Mouse (Mus musculus) neural tube, embryonic 15.5 days (tissue): Measurements from ENCODE around the gene Tekt2. TPM values are rescaled to one million over a fixed set of nuclear protein-coding genes. Genes with fewer than 3 reads are reported as not detected.

ENCODE experiments used
- ATAC-seq: fragments of 200-750 bp; cut with Nextera tagmentation; 2 replicates; pipeline ENCODE4 v1.8.0; 2017; ENCODE audit warnings: mild to moderate bottlenecking, moderate TSS enrichment, moderate library complexity; ENCODE audit not compliant: low FRiP score
- H3K27ac ChIP-seq: fragments of 300-500 bp; sonication (generic); replicated peaks from 2 replicates; pipeline ENCODE4 v1.5.1; 2015; ENCODE audit warnings: mild to moderate bottlenecking, inconsistent platforms
- H3K27me3 ChIP-seq: fragments of 300-500 bp; sonication (generic); replicated peaks from 2 replicates; pipeline ENCODE4 v1.6.1; 2015; ENCODE audit warnings: inconsistent platforms
- H3K36me3 ChIP-seq: fragments of 300-500 bp; sonication (generic); 2 replicates; pipeline ENCODE4 v1.6.1; 2015; ENCODE audit warnings: inconsistent platforms
- H3K4me1 ChIP-seq: fragments of 300-500 bp; sonication (generic); 2 replicates; pipeline ENCODE4 v1.6.1; 2015; ENCODE audit warnings: inconsistent platforms
- H3K4me2 ChIP-seq: fragments of 300-500 bp; sonication (generic); 2 replicates; pipeline ENCODE4 v1.6.1; 2015; ENCODE audit warnings: inconsistent platforms, mild to moderate bottlenecking, moderate library complexity
- H3K4me3 ChIP-seq: fragments of 300-500 bp; sonication (generic); replicated peaks from 2 replicates; pipeline ENCODE4 v1.5.1; 2015; ENCODE audit warnings: mild to moderate bottlenecking, inconsistent platforms
- H3K9ac ChIP-seq: fragments of 300-500 bp; sonication (generic); replicated peaks from 2 replicates; pipeline ENCODE4 v1.6.1; 2015; ENCODE audit warnings: mild to moderate bottlenecking, inconsistent platforms
- H3K9me3 ChIP-seq: fragments of 300-500 bp; sonication (generic); replicated peaks from 2 replicates; pipeline ENCODE4 v1.6.1; 2016; ENCODE audit warnings: inconsistent platforms
- WGBS: fragments of 180-500 bp; shearing (Covaris S2); methylation state at CpG from one replicate; pipeline ENCODE4 v1.1.7; 2015; ENCODE audit warnings: mixed read lengths; 5-methylcytosine and 5-hydroxymethylcytosine counted together
- polyA plus RNA-seq: library from polyadenylated mRNA; unstranded; fragments of >200 nt; fragmentation: Nextera tagmentation; extraction: Ambion mirVana; gene quantifications from 2 replicates; pipeline ENCODE4 v1.2.1, GENCODE M21; 2015

Tekt2 gene
- 8.3 and 9.2 TPM in 2 replicates for polyA plus RNA-seq

- H3K27ac ChIP-seq: no peak within 1 kb of the TSS
- H3K27me3 ChIP-seq: peaks cover 23% of the 10 kb centered on the region
- no peaks in the 10 kb centered on the region for H3K36me3 ChIP-seq
- ATAC-seq: no peak
- peaks cover 24% of the 10 kb centered on the region for H3K4me1 ChIP-seq
- no peak within 1 kb of the TSS for H3K9ac ChIP-seq
- H3K4me3 ChIP-seq: peak within 1 kb of the TSS; percentile 12; the same call in 1 of the 2 replicates
- 11% methylated on average over 23 of the region's 23 CpGs for WGBS
- H3K9me3 ChIP-seq: no peaks in the 10 kb centered on the region
- peak within 1 kb of the TSS; percentile 46 for H3K4me2 ChIP-seq
Measured at GRCm38 (mm10) chr4:126325281-126325861, at the start of gene Tekt2. Tekt2 (minus strand) TSS chr4:126325688.

DNA sequence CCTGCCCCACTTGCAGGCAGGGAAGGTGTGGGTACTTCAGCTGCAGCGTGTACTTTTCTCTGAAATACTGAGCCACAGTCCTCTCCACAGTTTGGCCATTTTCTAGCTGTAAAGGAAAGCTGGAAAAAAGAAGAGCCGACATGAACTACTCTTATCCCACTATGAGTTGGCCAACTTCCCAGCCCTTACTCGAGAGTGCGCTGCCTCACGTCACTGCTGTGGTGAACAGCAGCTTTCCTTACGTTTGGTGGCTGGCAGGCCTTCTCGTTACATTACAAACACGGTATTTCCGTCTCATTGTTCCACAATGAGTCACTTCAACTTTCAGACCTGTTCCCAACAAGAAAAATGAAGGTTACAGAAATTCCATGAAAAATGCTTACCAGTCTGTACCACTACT is 46.0 kb upstream of the Tekt2 start:
- ATAC-seq: no peak
- 86% methylated on average over 9 of the region's 9 CpGs for WGBS

GRCm38 (mm10) chr4:126360069-126360468 is 34.6 kb upstream of the Tekt2 start:
- no peaks in the 10 kb centered on the region for H3K4me1 ChIP-seq
- peaks cover 37% of the 10 kb centered on the region for H3K36me3 ChIP-seq
- ATAC-seq: no peak
- H3K4me3 ChIP-seq: no peak overlapping the region
- H3K4me2 ChIP-seq: no peak overlapping the region
- H3K9me3 ChIP-seq: no peaks in the 10 kb centered on the region
- H3K9ac ChIP-seq: no peak overlapping the region
- H3K27me3 ChIP-seq: no peaks in the 10 kb centered on the region
- H3K27ac ChIP-seq: no peak overlapping the region
- WGBS: 94% methylated on average over 1 of the region's 1 CpGs

More for the DNA sequence above, 46.0 kb upstream of the Tekt2 start:
- H3K4me2 ChIP-seq: no peak overlapping the region
- H3K36me3 ChIP-seq: peaks cover 22% of the 10 kb centered on the region
- H3K9me3 ChIP-seq: no peaks in the 10 kb centered on the region
- no peak overlapping the region for H3K9ac ChIP-seq
- H3K4me1 ChIP-seq: no peaks in the 10 kb centered on the region
- H3K27ac ChIP-seq: no peak overlapping the region
- no peak overlapping the region for H3K4me3 ChIP-seq
- no peaks in the 10 kb centered on the region for H3K27me3 ChIP-seq

- Histone ChIP-seq H3K27ac (no peak overlapping the region), H3K4me3 (no peak overlapping the region), H3K9ac (no peak overlapping the region), H3K4me2 (no peak overlapping the region), H3K9me3 (no peaks in the 10 kb centered on the region), H3K36me3 (peaks cover 24% of the 10 kb centered on the region), H3K27me3 (no peaks in the 10 kb centered on the region), H3K4me1 (no peaks in the 10 kb centered on the region)
- 85% methylated on average over 4 of the region's 4 CpGs for WGBS
- no peak for ATAC-seq
Measured at GRCm38 (mm10) chr4:126343451-126343850, 18.0 kb upstream of the Tekt2 start.

GRCm38 (mm10) chr4:126339461-126339860 is 14.0 kb upstream of the Tekt2 start:
- Histone ChIP-seq H3K27me3 (no peaks in the 10 kb centered on the region), H3K4me2 (no peak overlapping the region), H3K9ac (no peak overlapping the region), H3K9me3 (no peaks in the 10 kb centered on the region), H3K36me3 (peaks cover 2% of the 10 kb centered on the region), H3K27ac (no peak overlapping the region), H3K4me3 (no peak overlapping the region), H3K4me1 (no peaks in the 10 kb centered on the region)
- ATAC-seq: no peak
- WGBS: 50% methylated on average over 4 of the region's 4 CpGs

DNA sequence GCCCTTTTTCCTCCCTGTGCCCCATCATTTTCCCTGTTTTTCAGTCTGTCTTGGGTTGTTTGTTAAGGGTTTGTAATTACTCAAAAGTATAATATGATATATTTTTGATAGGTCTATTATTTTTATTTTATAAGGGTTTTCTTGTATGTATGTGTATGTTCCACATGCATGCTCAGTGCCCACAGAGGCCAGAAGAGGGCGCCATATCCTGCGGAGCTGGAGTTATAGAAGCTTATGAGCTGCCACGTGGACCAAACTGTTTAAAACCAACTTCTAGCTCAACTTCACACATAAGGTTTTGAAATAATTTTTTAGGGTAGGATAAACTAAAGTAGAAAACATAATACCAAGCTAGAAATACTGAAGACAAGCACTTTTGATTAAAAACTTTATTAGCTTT is 6.9 kb upstream of the Tekt2 start:
- 48% methylated on average over 3 of the region's 3 CpGs for WGBS
- Histone ChIP-seq H3K9me3 (no peaks in the 10 kb centered on the region), H3K36me3 (0 out of 2 replicates have a peak, but pooled peaks cover 4% of the 10 kb centered on the region), H3K4me2 (no peak overlapping the region), H3K4me1 (no peaks in the 10 kb centered on the region), H3K27me3 (no peaks in the 10 kb centered on the region), H3K27ac (no peak overlapping the region), H3K4me3 (no peak overlapping the region), H3K9ac (no peak overlapping the region)
- ATAC-seq: no peak

- ATAC-seq: no peak
- no peak overlapping the region for H3K4me2 ChIP-seq
- H3K9me3 ChIP-seq: no peaks in the 10 kb centered on the region
- H3K36me3 ChIP-seq: 0 out of 2 replicates have a peak, but pooled peaks cover 4% of the 10 kb centered on the region
- WGBS: 80% methylated on average over 1 of the region's 1 CpGs
- H3K4me3 ChIP-seq: no peak overlapping the region
- H3K27ac ChIP-seq: no peak overlapping the region
- H3K4me1 ChIP-seq: no peaks in the 10 kb centered on the region
- H3K27me3 ChIP-seq: no peaks in the 10 kb centered on the region
- no peak overlapping the region for H3K9ac ChIP-seq
Measured at GRCm38 (mm10) chr4:126331751-126332150, 6.3 kb upstream of the Tekt2 start.

- no peak for ATAC-seq
- H3K4me2 ChIP-seq: no peak overlapping the region
- WGBS: 94% methylated on average over 4 of the region's 4 CpGs
Measured at GRCm38 (mm10) chr4:126330295-126330694, 4.8 kb upstream of the Tekt2 start.

DNA sequence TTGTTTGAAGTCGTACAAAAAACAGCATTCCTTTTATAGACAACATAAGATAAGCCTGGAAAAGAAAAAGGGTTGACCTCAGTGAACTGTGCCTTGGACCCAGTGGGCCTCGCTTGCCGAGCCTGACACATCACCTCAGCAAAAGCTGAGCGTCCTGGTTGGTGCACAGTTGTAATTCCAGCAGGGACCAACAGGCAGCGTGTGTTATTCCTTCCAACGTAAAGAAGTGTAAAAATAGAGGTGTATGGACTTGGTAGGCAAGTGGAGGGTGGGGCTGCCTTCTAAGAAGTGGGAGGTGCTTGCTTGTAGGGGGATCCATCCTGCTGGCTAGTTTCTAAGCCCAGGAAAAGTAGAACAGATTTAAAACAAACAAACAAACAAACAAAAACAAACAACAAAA is 548 bp upstream of the Tekt2 start:
- no peaks in the 10 kb centered on the region for H3K9me3 ChIP-seq
- H3K4me2 ChIP-seq: no peak overlapping the region
- 28% methylated on average over 6 of the region's 6 CpGs for WGBS
- no peak overlapping the region for H3K9ac ChIP-seq
- peaks cover 18% of the 10 kb centered on the region for H3K4me1 ChIP-seq
- no peak for ATAC-seq
- H3K27ac ChIP-seq: no peak overlapping the region
- no peaks in the 10 kb centered on the region for H3K36me3 ChIP-seq
- no peak overlapping the region for H3K4me3 ChIP-seq
- peaks cover 23% of the 10 kb centered on the region for H3K27me3 ChIP-seq

More at GRCm38 (mm10) chr4:126330295-126330694, 4.8 kb upstream of the Tekt2 start:
- H3K4me1 ChIP-seq: peaks cover 4% of the 10 kb centered on the region
- no peak overlapping the region for H3K4me3 ChIP-seq
- H3K9me3 ChIP-seq: no peaks in the 10 kb centered on the region
- no peak overlapping the region for H3K27ac ChIP-seq
- H3K36me3 ChIP-seq: 0 out of 2 replicates have a peak, but pooled peaks cover 4% of the 10 kb centered on the region
- peaks cover 3% of the 10 kb centered on the region; the same call in 1 of the 2 replicates for H3K27me3 ChIP-seq
- H3K9ac ChIP-seq: no peak overlapping the region

- Histone ChIP-seq H3K9ac (no peak overlapping the region), H3K4me3 (no peak overlapping the region), H3K36me3 (peaks cover under 1% of the 10 kb centered on the region; the same call in 1 of the 2 replicates), H3K4me1 (peaks cover 29% of the 10 kb centered on the region), H3K9me3 (no peaks in the 10 kb centered on the region), H3K27me3 (peaks cover 23% of the 10 kb centered on the region), H3K4me2 (peak overlapping the region; percentile 46), H3K27ac (no peak overlapping the region)
- no peak for ATAC-seq
- WGBS: 28% methylated on average over 13 of the region's 13 CpGs
Measured at GRCm38 (mm10) chr4:126324861-126325260, 627 bp downstream of the Tekt2 start.

DNA sequence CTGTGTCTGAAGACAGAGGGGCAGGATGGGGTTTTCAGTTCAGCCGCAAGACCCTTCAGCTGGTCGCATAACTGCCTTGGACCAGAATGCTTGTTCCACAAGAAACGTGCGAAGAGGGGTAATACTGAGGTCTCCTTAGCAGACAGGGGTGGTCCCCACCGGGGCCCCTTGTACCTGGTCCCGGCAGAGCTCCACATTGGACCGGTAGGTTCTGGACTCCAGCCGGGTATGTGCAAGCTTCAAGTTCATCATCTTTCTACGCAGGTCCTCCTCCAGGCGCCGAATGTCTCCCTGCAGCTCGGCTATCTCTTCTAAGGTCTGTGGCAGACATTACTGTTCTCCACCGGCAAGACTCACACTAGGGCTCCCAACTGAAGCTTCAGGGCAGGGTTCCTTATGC is 2.8 kb downstream of the Tekt2 start:
- H3K36me3 ChIP-seq: peaks cover 10% of the 10 kb centered on the region
- no peak overlapping the region for H3K27ac ChIP-seq
- H3K4me3 ChIP-seq: no peak overlapping the region
- H3K4me2 ChIP-seq: no peak overlapping the region
- ATAC-seq: no peak
- H3K9ac ChIP-seq: no peak overlapping the region
- 95% methylated on average over 13 of the region's 13 CpGs for WGBS
- H3K9me3 ChIP-seq: no peaks in the 10 kb centered on the region
- peaks cover 23% of the 10 kb centered on the region for H3K27me3 ChIP-seq
- H3K4me1 ChIP-seq: peaks cover 33% of the 10 kb centered on the region

DNA sequence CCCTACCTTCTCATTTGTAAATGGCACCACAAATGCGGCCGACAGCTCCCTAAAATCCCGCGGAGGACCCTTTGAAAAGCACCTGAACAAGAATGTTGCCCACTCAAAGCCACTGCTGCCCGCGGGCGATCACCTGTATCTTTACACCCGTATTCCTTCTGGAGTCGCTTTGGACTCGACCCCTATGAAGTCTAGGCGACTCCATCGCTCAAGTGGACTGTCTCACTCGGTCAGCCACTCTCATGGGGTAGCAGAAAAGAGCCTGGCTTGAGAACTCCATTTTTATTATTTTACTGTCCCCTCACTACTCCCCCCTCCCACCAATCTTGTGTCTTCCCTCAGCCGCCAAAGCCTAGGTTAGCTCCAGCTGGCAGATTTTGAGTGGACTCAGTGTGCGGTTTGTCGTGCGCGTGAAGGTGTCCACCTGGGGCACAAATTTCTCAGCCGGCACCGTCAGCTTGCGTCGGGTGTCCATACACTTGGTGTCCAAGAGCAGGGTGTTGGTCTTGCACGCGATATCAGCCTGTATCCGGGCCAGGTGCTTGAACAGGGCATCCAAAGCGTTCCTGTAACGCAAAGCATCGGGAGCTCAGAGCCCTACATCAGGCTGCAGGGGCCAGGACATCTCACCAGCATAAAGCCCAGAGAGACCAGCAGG is 3.5 kb downstream of the Tekt2 start:
- peak; percentile 35 for ATAC-seq
- peaks cover 17% of the 10 kb centered on the region for H3K36me3 ChIP-seq
- peaks cover 23% of the 10 kb centered on the region for H3K27me3 ChIP-seq
- 54% methylated on average over 28 of the region's 28 CpGs for WGBS
- no peak overlapping the region for H3K27ac ChIP-seq
- peaks cover 33% of the 10 kb centered on the region for H3K4me1 ChIP-seq
- H3K4me3 ChIP-seq: peak overlapping the region; percentile 77
- peak overlapping the region; percentile 81 for H3K4me2 ChIP-seq
- H3K9ac ChIP-seq: no peak overlapping the region; the same call in 1 of the 2 replicates
- no peaks in the 10 kb centered on the region for H3K9me3 ChIP-seq
